Mouse (Mus musculus) heart, embryonic 11.5 days (tissue): ENCODE measurements around the gene Snrpd3. TPM values are rescaled to one million over a fixed set of nuclear protein-coding genes. Genes with fewer than 3 reads are reported as not detected.

Experiments
- ATAC-seq: fragments of 200-750 bp; cut with Nextera tagmentation; replicated peaks from 2 replicates; pipeline ENCODE4 v1.8.0; 2017; ENCODE audit warnings: moderate library complexity; ENCODE audit not compliant: insufficient number of reproducible peaks, low FRiP score, low TSS enrichment
- H3K27ac ChIP-seq: fragments of 300-500 bp; sonication (generic); 2 replicates; pipeline ENCODE4 v1.5.1; 2014; ENCODE audit warnings: mild to moderate bottlenecking, low read depth, low read length
- H3K27me3 ChIP-seq: fragments of 300-500 bp; sonication (generic); 2 replicates; pipeline ENCODE4 v1.6.1; 2014; ENCODE audit warnings: mild to moderate bottlenecking, low read length, mixed read lengths; ENCODE audit not compliant: control insufficient read depth, insufficient read depth
- H3K36me3 ChIP-seq: fragments of 300-500 bp; sonication (generic); 2 replicates; pipeline ENCODE4 v1.6.1; 2014; ENCODE audit warnings: mild to moderate bottlenecking, low read length, moderate library complexity, mixed read lengths; ENCODE audit not compliant: control insufficient read depth, insufficient read depth
- H3K4me1 ChIP-seq: fragments of 300-500 bp; sonication (generic); 2 replicates; pipeline ENCODE4 v1.6.1; 2014; ENCODE audit warnings: low read length; ENCODE audit not compliant: control insufficient read depth, insufficient read depth
- H3K4me2 ChIP-seq: fragments of 300-500 bp; sonication (generic); 2 replicates; pipeline ENCODE4 v1.6.1; 2014; ENCODE audit warnings: mild to moderate bottlenecking, moderate library complexity
- H3K4me3 ChIP-seq: fragments of 300-500 bp; sonication (generic); 2 replicates; pipeline ENCODE4 v1.5.1; 2014; ENCODE audit warnings: low read depth, low read length
- H3K9ac ChIP-seq: fragments of 300-500 bp; sonication (generic); 2 replicates; pipeline ENCODE4 v1.6.1; 2014; ENCODE audit warnings: mild to moderate bottlenecking, low read depth, low read length, moderate library complexity
- H3K9me3 ChIP-seq: fragments of 300-500 bp; sonication (generic); replicated peaks from 2 replicates; pipeline ENCODE4 v1.6.1; 2016; ENCODE audit warnings: low read length; ENCODE audit not compliant: control insufficient read depth
- WGBS: fragments of 180-500 bp; shearing (Covaris S2); extraction: QIAGEN DNeasy Blood & Tissue Kit; methylation state at CpG from one replicate; pipeline ENCODE4 v1.1.7; 2014; ENCODE audit not compliant: insufficient replicate concordance; 5-methylcytosine and 5-hydroxymethylcytosine counted together
- polyA plus RNA-seq: library from polyadenylated mRNA; unstranded; fragments of >200 nt; fragmentation: Nextera tagmentation; extraction: Ambion mirVana; gene quantifications from 2 replicates; pipeline ENCODE4 v1.2.1, GENCODE M21; 2014

Gene Snrpd3
- polyA plus RNA-seq, 1 experiment from 2014 or later, result 121 TPM

DNA sequence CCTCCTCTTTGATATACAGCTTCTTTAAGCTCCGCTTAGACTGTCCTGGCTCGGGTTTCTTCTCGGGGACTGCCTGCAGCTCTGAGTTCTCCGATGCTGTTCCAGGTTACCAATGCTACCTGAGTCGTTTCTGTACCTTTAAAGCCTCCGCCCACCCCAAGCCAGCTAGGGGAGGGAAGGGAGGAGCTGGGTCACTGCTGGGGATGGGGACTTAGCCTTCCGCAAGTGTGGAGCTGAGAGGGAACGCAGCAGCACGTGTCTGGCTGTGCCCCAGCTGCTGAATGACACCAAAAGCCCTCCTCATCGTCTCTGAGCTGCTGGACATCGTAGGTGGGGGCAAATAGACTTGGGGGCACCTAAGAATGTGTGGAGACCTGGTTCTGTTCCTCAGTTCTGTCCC lies 51.1 kb downstream of the Snrpd3 start:
- Histone ChIP-seq H3K9me3 (no peaks in the 10 kb centered on the region), H3K27ac (no peak overlapping the region), H3K9ac (peak overlapping the region; percentile 43; the same call in 1 of the 2 replicates), H3K4me3 (no peak overlapping the region), H3K4me1 (peaks cover 8% of the 10 kb centered on the region), H3K4me2 (peak overlapping the region; percentile 37), H3K27me3 (0 out of 2 replicates have a peak, but pooled peaks cover 2% of the 10 kb centered on the region), H3K36me3 (no peaks in the 10 kb centered on the region)
- 6% methylated on average over 11 of the region's 11 CpGs for WGBS
- no peak for ATAC-seq

DNA sequence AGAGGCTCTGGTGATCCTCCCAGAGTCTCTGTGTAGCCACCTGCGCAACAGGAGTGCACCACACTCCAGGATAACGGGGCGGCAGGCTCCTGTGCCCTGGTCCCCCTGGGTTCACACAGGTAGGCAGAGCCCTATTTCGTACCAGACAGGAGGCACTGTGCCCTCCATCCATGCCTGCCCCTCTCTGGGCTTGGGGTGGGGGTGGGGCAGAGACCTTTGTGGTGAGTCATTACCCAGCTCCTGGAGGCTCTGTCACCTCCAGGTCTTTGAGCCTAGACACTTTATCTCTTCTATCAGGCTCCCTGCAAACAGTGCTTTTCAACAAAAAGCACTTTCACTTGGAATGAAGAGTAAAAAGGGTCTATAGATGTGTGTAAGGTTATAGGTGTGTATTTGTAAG lies 51.5 kb downstream of the Snrpd3 start:
- no peaks in the 10 kb centered on the region for H3K9me3 ChIP-seq
- H3K4me3 ChIP-seq, result no peak overlapping the region
- no peak overlapping the region for H3K27ac ChIP-seq
- 0 out of 2 replicates have a peak, but pooled peaks cover 2% of the 10 kb centered on the region for H3K27me3 ChIP-seq
- H3K4me1 ChIP-seq, result peaks cover 8% of the 10 kb centered on the region
- 12% methylated on average over 4 of the region's 4 CpGs for WGBS
- no peak overlapping the region; the same call in 1 of the 2 replicates for H3K9ac ChIP-seq
- no peak for ATAC-seq
- no peaks in the 10 kb centered on the region for H3K36me3 ChIP-seq
- H3K4me2 ChIP-seq, result peak overlapping the region; percentile 37

DNA sequence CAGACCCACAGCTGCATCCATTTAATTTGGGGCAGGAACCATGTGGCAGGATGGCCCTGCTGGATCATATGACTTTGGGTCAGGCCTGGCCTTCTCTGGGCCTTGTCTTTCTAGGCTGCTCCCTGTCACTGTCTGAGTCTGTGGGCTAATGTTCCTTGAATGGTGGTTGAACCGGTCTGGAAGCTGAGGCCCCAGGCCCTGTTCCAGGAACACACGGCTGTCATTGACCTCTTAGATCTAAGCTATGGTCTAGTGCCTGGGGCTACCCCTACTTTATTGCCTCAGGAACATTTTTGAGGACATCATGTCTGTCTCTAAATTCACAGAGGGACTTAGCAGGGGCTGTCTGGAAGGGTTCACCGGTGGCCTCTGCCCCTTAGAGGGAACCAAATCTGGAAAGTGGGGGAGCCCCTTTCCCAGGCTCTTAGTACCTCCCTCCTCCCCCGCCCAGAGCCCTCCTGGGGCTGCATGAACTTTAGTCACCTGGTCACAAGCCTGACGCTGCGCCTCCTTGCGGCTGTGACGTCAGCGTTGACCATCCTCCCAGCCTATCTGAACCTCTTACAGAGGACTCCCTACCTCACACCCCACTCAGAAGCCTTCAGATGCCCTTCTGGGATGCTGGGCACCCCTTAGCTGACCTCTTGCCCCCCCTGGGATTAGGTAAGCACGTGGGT lies 53.8 kb downstream of the Snrpd3 start:
- Histone ChIP-seq H3K4me3 (no peak overlapping the region), H3K4me1 (peaks cover 8% of the 10 kb centered on the region), H3K9me3 (no peaks in the 10 kb centered on the region), H3K4me2 (no peak overlapping the region), H3K36me3 (no peaks in the 10 kb centered on the region), H3K27me3 (0 out of 2 replicates have a peak, but pooled peaks cover 2% of the 10 kb centered on the region), H3K9ac (no peak overlapping the region), H3K27ac (no peak overlapping the region)
- WGBS, result 24% methylated on average over 10 of the region's 10 CpGs
- ATAC-seq, result no peak

DNA sequence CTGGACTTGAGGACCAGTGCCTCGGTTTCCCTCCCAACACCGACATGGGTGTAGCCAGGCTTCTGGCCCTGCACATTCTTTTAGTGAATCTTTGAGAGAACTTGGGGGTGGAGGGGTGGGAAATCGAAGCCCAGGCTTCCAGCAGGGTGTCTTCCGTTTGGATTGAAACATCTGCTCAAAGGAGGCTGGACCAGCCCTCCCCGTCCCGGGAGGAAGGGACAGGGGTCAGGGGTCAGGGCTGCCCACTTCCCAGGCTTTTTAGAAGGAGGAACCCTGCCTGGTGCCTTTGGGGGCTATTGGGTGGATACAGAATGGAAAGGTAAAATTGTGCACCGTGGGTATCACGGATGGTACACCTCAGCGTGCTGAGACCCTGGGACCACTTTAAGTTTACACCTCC lies 54.6 kb downstream of the Snrpd3 start:
- Histone ChIP-seq H3K9me3 (no peaks in the 10 kb centered on the region), H3K27me3 (0 out of 2 replicates have a peak, but pooled peaks cover 2% of the 10 kb centered on the region), H3K36me3 (no peaks in the 10 kb centered on the region), H3K4me3 (no peak overlapping the region), H3K4me1 (peaks cover 8% of the 10 kb centered on the region), H3K27ac (no peak overlapping the region), H3K9ac (no peak overlapping the region), H3K4me2 (no peak overlapping the region)
- 53% methylated on average over 9 of the region's 9 CpGs for WGBS
- no peak for ATAC-seq

DNA sequence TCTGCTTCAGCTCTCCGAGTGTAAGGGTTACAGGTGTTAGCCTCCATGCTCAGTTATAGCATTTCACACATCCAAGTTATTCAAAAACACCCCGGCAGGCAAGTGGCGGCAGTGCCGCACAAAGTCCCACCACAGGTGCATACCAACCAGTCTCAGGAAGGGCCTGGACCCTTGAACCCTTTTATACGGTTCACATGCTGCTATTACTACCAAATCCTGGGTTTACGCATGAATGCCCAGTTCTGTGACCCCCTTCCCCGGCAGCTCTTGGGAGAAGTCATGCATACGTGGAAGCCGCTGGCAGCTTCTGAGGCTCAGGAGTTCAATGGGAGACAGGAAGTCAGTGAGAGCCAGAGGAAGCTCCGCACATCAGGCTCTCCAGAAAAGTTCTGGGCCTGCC lies 55.8 kb downstream of the Snrpd3 start:
- WGBS, result 75% methylated on average over 10 of the region's 10 CpGs
- peaks cover 7% of the 10 kb centered on the region for H3K4me1 ChIP-seq
- H3K27me3 ChIP-seq, result no peaks in the 10 kb centered on the region

DNA sequence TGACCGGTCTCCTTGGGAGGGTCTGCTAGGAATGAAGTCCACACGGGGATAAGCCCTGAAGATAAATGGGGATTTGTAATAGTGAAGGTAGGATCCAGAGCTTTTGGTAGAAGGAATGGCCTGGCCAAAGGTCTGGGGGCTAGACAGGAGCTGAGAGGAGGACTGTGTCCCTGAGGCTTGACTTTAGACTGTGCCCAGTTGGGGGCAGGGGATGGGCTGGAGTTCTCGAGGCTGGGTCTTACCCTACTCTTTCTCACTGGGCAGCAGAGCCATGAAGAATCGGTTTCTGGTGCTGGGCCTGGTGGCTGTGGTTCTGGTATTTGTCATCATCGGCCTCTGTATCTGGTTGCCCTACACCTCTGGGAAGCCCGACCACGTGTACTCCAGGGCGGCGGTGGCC lies 56.6 kb downstream of the Snrpd3 start:
- Histone ChIP-seq H3K4me1 (no peaks in the 10 kb centered on the region), H3K9ac (no peak overlapping the region), H3K9me3 (no peaks in the 10 kb centered on the region), H3K4me3 (no peak overlapping the region), H3K27ac (no peak overlapping the region), H3K4me2 (no peak overlapping the region), H3K36me3 (no peaks in the 10 kb centered on the region), H3K27me3 (no peaks in the 10 kb centered on the region)
- WGBS, result 74% methylated on average over 9 of the region's 9 CpGs
- no peak for ATAC-seq

More for the DNA sequence above, 55.8 kb downstream of the Snrpd3 start:
- H3K36me3 ChIP-seq, result no peaks in the 10 kb centered on the region
- no peak overlapping the region for H3K4me2 ChIP-seq
- H3K4me3 ChIP-seq, result no peak overlapping the region
- H3K9me3 ChIP-seq, result no peaks in the 10 kb centered on the region
- no peak overlapping the region for H3K27ac ChIP-seq
- 0 out of 2 replicates have a peak overlapping the region, but pooled peaks have one; percentile 40 for H3K9ac ChIP-seq
- ATAC-seq, result no peak

DNA sequence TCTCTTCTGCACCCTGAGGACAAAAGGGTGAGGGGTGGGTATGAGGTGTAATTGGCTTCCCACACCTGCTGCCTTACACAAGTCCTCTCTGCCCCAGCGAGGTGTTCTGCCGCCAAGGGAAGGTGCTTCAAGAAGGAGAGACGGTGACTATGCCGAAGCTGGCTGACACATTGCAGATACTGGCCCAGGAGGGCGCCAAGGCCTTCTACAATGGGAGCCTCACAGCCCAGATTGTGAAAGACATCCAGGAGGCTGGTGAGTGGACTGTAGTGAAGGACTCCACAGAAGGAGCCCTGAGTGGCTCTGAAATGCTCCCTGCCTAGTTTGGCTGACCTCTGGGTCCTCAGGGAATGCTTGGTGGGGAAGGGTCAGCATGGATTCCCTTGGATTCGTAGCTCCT lies 61.8 kb downstream of the Snrpd3 start:
- Histone ChIP-seq H3K36me3 (no peaks in the 10 kb centered on the region), H3K27me3 (no peaks in the 10 kb centered on the region), H3K27ac (no peak overlapping the region), H3K4me3 (no peak overlapping the region), H3K9me3 (no peaks in the 10 kb centered on the region), H3K4me2 (no peak overlapping the region), H3K4me1 (no peaks in the 10 kb centered on the region), H3K9ac (no peak overlapping the region)
- WGBS, result 79% methylated on average over 6 of the region's 6 CpGs
- no peak for ATAC-seq

DNA sequence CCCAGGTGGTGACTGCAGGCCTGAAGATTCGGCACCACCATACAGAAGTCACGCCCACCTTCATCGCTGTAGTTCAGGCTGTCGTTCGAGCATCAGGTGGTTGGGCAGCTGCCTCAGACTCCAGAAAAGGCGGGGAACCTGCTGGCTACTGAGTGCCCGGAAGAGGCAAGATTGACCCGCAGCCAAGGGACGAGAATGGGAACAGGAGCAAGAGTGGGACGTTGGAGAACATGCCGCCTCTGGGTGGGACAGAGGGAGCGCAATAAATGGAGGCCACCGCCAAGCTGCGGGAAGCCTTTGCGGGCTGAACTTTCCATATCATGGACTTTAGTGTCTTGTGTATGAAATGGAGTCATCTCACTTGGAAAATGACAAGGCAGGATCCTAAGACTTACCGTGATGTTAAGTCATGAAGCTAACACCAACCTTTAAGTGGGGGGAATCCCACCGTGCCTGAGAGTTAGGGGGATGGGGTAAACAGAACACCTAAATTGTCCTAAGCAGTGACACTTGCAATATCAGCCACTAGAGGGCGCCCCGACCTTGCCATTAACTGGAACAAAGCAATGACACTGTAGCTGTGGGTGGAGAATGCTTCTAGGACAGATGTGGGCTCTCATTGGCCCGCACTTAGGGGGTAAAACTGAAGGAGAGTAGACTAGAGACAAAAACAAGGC lies 68.7 kb downstream of the Snrpd3 start:
- Histone ChIP-seq H3K9me3 (no peaks in the 10 kb centered on the region), H3K4me1 (peaks cover 20% of the 10 kb centered on the region; the same call in 1 of the 2 replicates), H3K27me3 (peaks cover 9% of the 10 kb centered on the region), H3K4me3 (no peak overlapping the region), H3K36me3 (no peaks in the 10 kb centered on the region), H3K9ac (no peak overlapping the region), H3K27ac (no peak overlapping the region), H3K4me2 (peak overlapping the region; percentile 44)
- no peak for ATAC-seq
- 20% methylated on average over 20 of the region's 20 CpGs for WGBS
